Mouse (Mus musculus) kidney, embryonic 15.5 days (tissue): Measurements from ENCODE around the gene Ruvbl2. TPM values are rescaled to one million over a fixed set of nuclear protein-coding genes. Genes with fewer than 3 reads are reported as not detected.
"Not testable (repeated sequence)": the region's sequence is repeated elsewhere in the genome, so short reads cannot be mapped to it uniquely, and the experiment has no call there.

Experiments used
- ATAC-seq: fragments of 200-750 bp; cut with Nextera tagmentation; replicated peaks from 2 replicates; pipeline ENCODE4 v1.8.0; 2017; ENCODE audit warnings: moderate TSS enrichment; ENCODE audit not compliant: low FRiP score
- H3K27ac ChIP-seq: fragments of 300-500 bp; sonication (generic); 2 replicates; pipeline ENCODE4 v1.5.1; 2015; ENCODE audit warnings: mild to moderate bottlenecking, inconsistent platforms
- H3K27me3 ChIP-seq: fragments of 300-500 bp; sonication (generic); 2 replicates; pipeline ENCODE4 v1.6.1; 2015; ENCODE audit warnings: inconsistent platforms
- H3K36me3 ChIP-seq: fragments of 300-500 bp; sonication (generic); 2 replicates; pipeline ENCODE4 v1.6.1; 2015; ENCODE audit warnings: inconsistent platforms
- H3K4me1 ChIP-seq: fragments of 300-500 bp; sonication (generic); 2 replicates; pipeline ENCODE4 v1.6.1; 2015; ENCODE audit warnings: inconsistent platforms
- H3K4me2 ChIP-seq: fragments of 300-500 bp; sonication (generic); 2 replicates; pipeline ENCODE4 v1.6.1; 2015; ENCODE audit warnings: moderate library complexity, mild to moderate bottlenecking, inconsistent platforms
- H3K4me3 ChIP-seq: fragments of 300-500 bp; sonication (generic); replicated peaks from 2 replicates; pipeline ENCODE4 v1.5.1; 2015; ENCODE audit warnings: mild to moderate bottlenecking, inconsistent platforms
- H3K9ac ChIP-seq: fragments of 300-500 bp; sonication (generic); 2 replicates; pipeline ENCODE4 v1.6.1; 2015; ENCODE audit warnings: mild to moderate bottlenecking, inconsistent platforms
- H3K9me3 ChIP-seq: fragments of 300-500 bp; sonication (generic); replicated peaks from 2 replicates; pipeline ENCODE4 v1.6.1; 2016; ENCODE audit warnings: inconsistent platforms
- WGBS: fragments of 180-500 bp; shearing (Covaris S2); methylation state at CpG from one replicate; pipeline ENCODE4 v1.1.7; 2015; ENCODE audit warnings: mixed read lengths; 5-methylcytosine and 5-hydroxymethylcytosine counted together
- polyA plus RNA-seq: library from polyadenylated mRNA; unstranded; fragments of >200 nt; fragmentation: Nextera tagmentation; extraction: Ambion mirVana; gene quantifications from 2 replicates; pipeline ENCODE4 v1.2.1, GENCODE M21; 2015

Ruvbl2 gene
- polyA plus RNA-seq, 1 experiment from 2014 or later, result 165 TPM

DNA sequence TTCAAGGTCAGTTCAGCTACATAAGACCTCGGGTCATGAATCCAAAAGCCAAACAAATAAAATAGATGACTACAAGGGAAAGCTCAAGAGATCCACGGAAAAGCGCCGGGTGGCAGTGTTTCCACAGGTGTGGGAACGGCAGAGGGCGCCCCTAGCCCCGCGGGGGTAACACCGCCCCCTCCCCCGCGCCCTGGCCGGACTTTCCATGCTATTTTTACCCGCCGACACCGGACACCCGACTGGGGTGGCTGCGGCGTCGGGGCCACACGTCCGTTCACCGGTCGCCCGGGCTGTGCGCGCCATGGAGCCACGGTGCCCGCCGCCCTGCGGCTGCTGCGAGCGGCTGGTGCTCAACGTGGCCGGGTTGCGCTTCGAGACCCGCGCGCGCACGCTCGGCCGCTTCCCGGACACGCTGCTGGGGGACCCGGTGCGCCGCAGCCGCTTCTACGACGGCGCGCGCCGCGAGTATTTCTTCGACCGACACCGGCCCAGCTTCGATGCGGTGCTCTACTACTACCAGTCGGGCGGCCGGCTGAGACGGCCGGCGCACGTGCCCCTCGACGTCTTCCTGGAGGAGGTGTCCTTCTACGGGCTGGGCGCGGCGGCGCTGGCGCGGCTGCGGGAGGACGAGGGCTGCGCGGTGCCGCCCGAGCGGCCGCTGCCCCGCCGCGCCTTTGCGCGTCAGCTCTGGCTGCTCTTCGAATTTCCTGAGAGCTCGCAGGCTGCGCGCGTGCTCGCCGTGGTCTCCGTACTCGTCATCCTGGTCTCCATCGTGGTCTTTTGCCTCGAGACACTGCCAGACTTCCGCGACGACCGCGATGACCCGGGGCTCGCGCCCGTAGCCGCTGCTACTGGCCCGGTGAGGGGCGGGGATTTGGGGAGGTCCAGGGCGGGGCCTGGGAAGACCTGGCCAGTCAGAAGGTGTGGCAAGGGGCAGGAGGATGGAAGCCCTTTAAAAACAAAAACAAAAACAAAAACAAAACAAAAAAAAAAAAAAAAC lies 31.4 kb downstream of the Ruvbl2 start:
- Histone ChIP-seq H3K27ac (no peak overlapping the region), H3K4me1 (peaks cover 19% of the 10 kb centered on the region), H3K9me3 (no peaks in the 10 kb centered on the region), H3K4me3 (peak overlapping the region; percentile 45), H3K27me3 (peaks cover 67% of the 10 kb centered on the region), H3K4me2 (peak overlapping the region; percentile 82), H3K9ac (no peak overlapping the region; the same call in 1 of the 2 replicates), H3K36me3 (no peaks in the 10 kb centered on the region)
- no peak for ATAC-seq
- WGBS, result 1% methylated on average over 111 of the region's 114 CpGs

DNA sequence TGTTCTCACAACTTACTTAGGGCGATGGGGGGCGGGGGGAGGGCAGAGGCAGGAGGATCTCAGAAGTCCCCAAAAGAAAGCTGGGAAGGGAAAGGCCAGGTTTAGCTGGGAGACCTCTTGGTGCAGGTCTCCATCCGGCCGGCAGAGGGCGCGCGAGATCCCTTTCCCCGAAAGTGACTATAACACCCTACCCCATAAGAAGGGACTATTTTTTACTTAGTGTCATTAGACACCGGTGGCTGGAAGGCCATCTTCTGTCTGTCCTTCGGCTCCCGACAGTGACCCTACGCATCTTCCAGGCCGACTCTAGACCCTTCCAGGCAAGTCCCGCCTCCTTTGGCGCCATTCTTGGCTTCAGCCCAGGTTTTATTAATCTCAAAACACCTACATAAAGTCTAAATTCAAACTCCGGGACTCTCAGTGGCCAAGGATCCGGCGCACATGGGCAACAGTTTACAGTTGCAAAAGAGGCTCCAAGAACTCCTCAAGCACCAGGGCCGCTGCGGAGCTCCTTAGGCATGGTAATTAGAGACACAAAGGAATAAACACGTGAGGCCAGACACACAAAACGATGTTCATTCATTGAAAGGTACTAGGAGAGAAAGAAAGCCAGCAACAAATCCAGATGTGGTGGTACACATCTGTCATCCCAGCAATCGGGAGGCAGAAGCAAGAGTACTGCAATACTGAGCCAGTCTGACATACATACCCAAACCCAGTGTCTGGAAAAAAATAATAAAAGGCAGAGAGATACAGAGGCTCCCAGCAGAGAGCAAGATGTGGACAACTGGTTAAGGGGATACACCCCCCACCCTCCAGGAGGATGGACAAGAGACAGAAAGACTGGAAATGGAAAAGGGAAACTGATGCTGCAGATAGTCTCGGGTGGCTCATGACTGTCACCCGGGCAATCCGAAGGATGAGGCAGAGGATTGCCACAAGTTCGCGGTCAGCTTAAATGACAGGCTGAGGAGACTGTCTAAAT lies 32.5 kb downstream of the Ruvbl2 start, which contains the start of gene Kcna7:
Gene Kcna7 (plus strand): TSS at position 563 of the 985 bp plus-strand sequence.
- peaks cover 19% of the 10 kb centered on the region for H3K4me1 ChIP-seq
- peak within 1 kb of the TSS; percentile 45 for H3K4me3 ChIP-seq
- WGBS, result 11% methylated on average over 28 of the region's 28 CpGs
- H3K27ac ChIP-seq, result no peak within 1 kb of the TSS
- H3K9ac ChIP-seq, result no peak within 1 kb of the TSS
- peaks cover 56% of the 10 kb centered on the region for H3K27me3 ChIP-seq
- 0 out of 2 replicates have a peak, but pooled peaks have one; percentile 34 for ATAC-seq
- no peaks in the 10 kb centered on the region for H3K36me3 ChIP-seq
- no peaks in the 10 kb centered on the region for H3K9me3 ChIP-seq
- H3K4me2 ChIP-seq, result peak within 1 kb of the TSS; percentile 82

DNA sequence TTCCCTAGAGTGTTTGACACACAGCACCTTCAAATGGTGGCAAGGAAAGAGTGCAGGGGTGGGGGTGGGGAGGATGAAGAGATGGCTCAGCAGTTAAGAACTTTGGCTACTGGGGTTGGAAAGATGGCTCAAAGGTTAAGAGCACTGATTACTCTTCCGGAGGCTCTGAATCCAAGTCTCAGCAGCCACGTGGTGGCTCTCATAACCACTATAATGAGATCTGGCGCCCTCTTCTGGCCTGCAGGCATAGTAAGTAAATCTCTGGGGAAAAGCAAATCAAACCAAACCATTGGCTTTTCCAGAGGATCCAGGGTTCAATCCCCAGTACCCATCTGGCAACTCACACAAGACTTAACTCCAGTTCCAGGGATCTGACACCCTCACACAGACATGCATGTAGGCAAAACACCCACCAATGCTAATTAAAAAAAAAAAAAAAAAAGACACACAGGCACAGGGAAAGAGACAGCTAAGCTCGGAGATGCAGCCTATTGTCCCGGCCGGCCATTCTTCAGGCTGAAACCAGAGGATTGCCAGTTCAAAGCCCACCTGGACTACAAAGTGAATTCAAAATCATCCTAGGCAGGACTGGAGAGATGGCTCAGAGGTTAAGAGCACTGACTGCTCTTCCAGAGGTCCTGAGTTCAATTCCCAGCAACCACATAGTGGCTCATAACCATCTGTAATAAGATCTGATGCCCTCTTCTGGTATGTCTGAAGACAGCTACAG lies 34.2 kb downstream of the Ruvbl2 start:
- no peak overlapping the region for H3K9ac ChIP-seq
- no peak overlapping the region for H3K27ac ChIP-seq
- peaks cover 39% of the 10 kb centered on the region for H3K27me3 ChIP-seq
- no peak for ATAC-seq
- no peak overlapping the region for H3K4me2 ChIP-seq
- no peak overlapping the region for H3K4me3 ChIP-seq
- H3K36me3 ChIP-seq, result no peaks in the 10 kb centered on the region
- peaks cover 19% of the 10 kb centered on the region for H3K4me1 ChIP-seq
- 46% methylated on average over 6 of the region's 6 CpGs for WGBS
- H3K9me3 ChIP-seq, result no peaks in the 10 kb centered on the region

DNA sequence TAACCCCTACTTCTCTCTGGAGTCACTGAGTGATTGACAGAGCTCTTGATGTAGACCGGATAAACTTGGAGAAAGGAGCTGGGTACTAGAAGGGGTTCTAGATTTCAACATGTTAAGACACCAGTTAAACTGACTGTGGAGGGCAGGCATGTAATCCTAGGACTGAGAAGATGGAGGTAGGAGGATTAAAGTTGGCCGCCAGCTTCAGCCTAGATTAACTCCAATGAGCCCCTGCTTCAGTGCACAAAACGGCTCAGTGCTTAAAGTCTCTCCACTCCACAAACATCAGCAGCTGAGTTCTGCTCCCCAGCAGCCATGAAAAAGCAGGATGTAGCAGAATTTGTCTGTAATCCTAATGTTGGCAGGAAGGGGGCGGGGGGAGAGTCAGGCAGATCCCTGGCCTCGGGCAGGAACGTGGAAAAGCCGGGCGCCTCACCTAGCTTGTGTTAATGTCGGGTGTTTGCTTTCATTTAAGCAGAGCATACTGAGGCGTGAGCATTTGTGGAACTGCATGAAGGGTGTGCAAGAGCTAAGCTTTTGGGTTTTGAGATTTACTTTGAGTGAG lies 36.3 kb downstream of the Ruvbl2 start:
- no peak for ATAC-seq
- Histone ChIP-seq H3K4me1 (peaks cover 16% of the 10 kb centered on the region), H3K36me3 (no peaks in the 10 kb centered on the region), H3K4me3 (no peak overlapping the region), H3K27me3 (peaks cover 18% of the 10 kb centered on the region), H3K9ac (no peak overlapping the region), H3K27ac (no peak overlapping the region), H3K9me3 (no peaks in the 10 kb centered on the region), H3K4me2 (no peak overlapping the region)
- 72% methylated on average over 10 of the region's 10 CpGs for WGBS

DNA sequence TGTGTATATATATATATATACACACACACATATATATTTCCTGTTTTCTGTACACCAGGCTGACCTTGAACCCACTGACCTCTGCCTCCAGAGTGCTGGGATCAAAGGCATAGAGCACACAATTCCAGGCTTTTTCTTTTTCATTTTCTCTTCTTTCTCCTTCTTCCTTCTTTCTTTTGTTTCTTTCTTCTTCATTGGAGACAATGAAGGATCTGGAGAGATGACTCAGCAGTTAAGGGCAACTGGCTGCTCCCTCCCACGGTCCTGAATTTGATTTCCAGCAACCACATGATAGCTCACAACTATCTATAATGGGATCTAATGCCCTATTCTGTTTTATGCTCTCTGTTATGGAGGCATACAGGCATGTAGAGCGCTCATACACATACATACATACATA lies 41.1 kb downstream of the Ruvbl2 start:
- Histone ChIP-seq H3K4me1 (peaks cover 23% of the 10 kb centered on the region), H3K4me3 (no peak overlapping the region), H3K4me2 (no peak overlapping the region), H3K27me3 (no peaks in the 10 kb centered on the region), H3K9me3 (no peaks in the 10 kb centered on the region), H3K36me3 (peaks cover 27% of the 10 kb centered on the region), H3K9ac (no peak overlapping the region), H3K27ac (no peak overlapping the region)
- WGBS, result 77% methylated on average over 2 of the region's 2 CpGs
- no peak for ATAC-seq

DNA sequence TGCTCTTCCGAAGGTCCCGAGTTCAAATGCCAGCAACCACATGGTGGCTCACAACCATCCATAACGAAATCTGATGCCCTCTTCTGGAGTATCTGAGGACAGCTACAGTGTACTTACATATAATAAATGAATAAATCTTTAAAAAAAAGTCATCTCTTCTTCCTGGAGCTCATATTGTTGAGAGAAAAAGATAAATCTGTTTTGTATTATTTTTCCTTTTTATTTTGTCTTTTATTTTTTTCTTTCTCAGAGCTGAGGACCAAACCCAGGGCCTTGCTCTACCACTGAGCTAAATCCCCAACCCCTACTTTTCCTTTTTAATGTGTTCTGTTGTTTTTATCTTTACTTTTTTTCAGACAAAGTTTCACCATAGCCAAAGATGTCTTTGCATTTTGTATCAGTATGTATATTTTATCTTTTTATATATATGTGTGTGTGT lies 41.5 kb downstream of the Ruvbl2 start:
- Histone ChIP-seq H3K4me1 (peaks cover 23% of the 10 kb centered on the region), H3K4me3 (peak overlapping the region; percentile 84), H3K27ac (peak overlapping the region; percentile 99), H3K36me3 (peaks cover 31% of the 10 kb centered on the region), H3K4me2 (peak overlapping the region; percentile 73), H3K9ac (peak overlapping the region; percentile 50; the same call in 1 of the 2 replicates)
- WGBS, result 4% methylated on average over 3 of the region's 3 CpGs
- H3K27me3 ChIP-seq, H3K9me3 ChIP-seq: not testable (repeated sequence)
- 0 out of 2 replicates have a peak, but pooled peaks have one; percentile 20 for ATAC-seq

DNA sequence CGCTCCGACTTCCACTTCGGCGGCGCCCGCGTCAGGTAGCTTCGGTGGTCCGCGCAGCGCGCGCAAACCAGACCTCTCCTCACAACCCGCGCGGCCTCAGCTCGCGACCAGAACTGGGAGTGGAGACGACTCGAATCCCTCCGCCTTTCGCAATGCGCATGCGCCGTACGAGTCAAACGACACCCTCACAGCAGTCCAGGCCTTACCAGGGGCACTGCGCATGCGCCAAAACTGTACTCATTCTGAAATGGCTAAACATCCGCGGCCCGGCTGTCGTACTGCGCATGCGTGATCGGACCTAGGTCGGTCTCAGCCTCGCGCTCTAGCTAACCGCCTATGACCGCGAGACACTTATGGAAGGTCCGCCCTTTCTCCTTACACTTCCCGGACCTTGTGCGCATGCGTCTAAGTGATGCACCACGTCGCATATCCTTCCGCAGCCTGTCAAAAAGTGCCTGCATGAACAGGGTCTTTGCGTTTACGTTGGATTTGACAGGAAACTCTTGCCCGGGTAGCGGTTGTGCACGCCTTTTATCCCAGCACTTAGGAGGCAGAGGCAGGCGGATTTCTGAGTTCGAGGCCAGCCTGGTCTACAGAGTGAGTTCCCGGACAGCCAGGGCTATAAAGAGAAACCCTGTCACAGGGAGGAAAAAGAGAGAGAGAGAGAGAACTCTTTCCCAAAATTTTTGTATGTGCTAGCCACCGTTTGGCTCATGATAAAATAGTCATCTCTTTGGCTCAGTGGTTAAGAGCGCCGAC lies 42.1 kb downstream of the Ruvbl2 start, which contains the start of gene Snrnp70:
Gene Snrnp70 (minus strand): TSS at position 165 of the 759 bp plus-strand sequence.
- peak within 1 kb of the TSS; percentile 90 for H3K4me2 ChIP-seq
- peak within 1 kb of the TSS; percentile 84 for H3K4me3 ChIP-seq
- peaks cover 23% of the 10 kb centered on the region for H3K4me1 ChIP-seq
- peak within 1 kb of the TSS; percentile 99 for H3K27ac ChIP-seq
- WGBS, result under 1% methylated on average over 60 of the region's 60 CpGs
- peak; percentile 98 for ATAC-seq
- no peaks in the 10 kb centered on the region for H3K9me3 ChIP-seq
- H3K36me3 ChIP-seq, result peaks cover 37% of the 10 kb centered on the region
- H3K9ac ChIP-seq, result peak within 1 kb of the TSS; percentile 87
- H3K27me3 ChIP-seq, result no peaks in the 10 kb centered on the region

DNA sequence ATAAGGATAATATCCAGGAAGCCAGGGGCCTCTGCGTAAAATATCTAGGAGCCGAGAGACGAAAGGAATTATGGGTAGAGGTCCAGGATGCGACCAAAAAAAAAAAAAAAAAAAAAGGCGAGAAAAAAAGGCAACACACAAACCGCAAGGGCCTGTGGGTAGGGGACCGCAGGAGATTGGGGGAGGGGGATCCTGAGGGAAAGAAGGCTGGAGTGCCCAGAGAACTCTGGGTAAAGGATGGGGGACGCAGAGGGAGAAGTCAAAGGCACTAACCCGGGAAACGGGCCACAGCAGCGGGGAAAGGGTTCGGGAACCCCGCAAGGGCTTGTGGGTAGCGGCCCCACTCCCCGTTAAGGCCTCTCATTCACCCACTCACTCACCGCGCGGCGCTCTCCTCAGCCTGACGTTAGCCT lies 42.8 kb downstream of the Ruvbl2 start:
- peaks cover 23% of the 10 kb centered on the region for H3K4me1 ChIP-seq
- H3K4me2 ChIP-seq, result peak overlapping the region; percentile 90
- peaks cover 43% of the 10 kb centered on the region for H3K36me3 ChIP-seq
- peak overlapping the region; percentile 99 for H3K27ac ChIP-seq
- under 1% methylated on average over 19 of the region's 20 CpGs for WGBS
- H3K27me3 ChIP-seq, result no peaks in the 10 kb centered on the region
- ATAC-seq, result peak; percentile 84
- no peaks in the 10 kb centered on the region for H3K9me3 ChIP-seq
- peak overlapping the region; percentile 87 for H3K9ac ChIP-seq
- H3K4me3 ChIP-seq, result peak overlapping the region; percentile 84

DNA sequence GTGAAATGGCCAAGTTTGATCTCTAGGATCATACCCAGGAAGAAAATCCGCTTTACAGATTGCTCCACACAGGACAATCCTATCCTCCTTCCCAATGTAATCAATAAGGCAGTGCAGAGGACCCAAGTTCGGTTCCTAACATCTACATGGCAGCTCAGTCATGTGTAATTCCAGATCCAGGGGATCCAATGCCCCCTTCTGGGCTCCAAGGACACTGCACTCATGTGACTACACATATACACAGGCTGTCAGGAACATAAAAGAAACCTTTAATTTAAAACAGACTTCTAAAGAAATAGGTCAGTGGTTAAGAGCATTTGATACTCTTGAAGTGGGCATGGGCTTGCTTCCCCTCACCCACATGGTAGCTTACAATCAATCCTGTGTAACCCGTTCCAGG lies 51.8 kb downstream of the Ruvbl2 start:
- Histone ChIP-seq H3K36me3 (peaks cover 100% of the 10 kb centered on the region), H3K9me3 (no peaks in the 10 kb centered on the region), H3K4me1 (peaks cover 4% of the 10 kb centered on the region; the same call in 1 of the 2 replicates), H3K9ac (no peak overlapping the region), H3K27me3 (no peaks in the 10 kb centered on the region), H3K4me2 (no peak overlapping the region), H3K4me3 (no peak overlapping the region), H3K27ac (no peak overlapping the region)
- whole genome bisulfite sequencing, result 87% methylated on average over 3 of the region's 3 CpGs
- no peak for ATAC-seq

DNA sequence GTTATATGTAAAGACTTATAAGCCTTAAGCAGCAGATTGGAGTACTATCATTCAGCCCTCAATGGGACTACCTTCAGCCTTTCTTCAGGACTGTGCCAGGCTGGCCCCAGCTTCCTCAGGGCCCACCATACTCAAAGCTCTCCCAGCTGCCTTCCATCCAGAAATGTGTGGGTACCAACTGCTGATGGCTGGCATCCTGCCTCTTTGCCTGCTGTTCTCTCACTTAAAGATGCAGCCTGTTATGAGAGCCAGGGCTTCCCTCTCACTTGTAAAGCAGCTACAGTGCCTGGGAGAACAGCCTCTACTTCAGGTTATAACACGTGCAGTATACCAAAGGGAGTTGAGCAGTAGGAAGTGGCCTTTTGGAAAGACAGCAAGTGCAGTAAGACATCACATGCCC lies 61.8 kb downstream of the Ruvbl2 start:
- no peak overlapping the region for H3K4me3 ChIP-seq
- no peaks in the 10 kb centered on the region for H3K9me3 ChIP-seq
- no peak for ATAC-seq
- no peak overlapping the region for H3K27ac ChIP-seq
- WGBS, result 88% methylated on average over 1 of the region's 1 CpGs
- no peak overlapping the region for H3K4me2 ChIP-seq
- H3K27me3 ChIP-seq, result no peaks in the 10 kb centered on the region
- H3K9ac ChIP-seq, result no peak overlapping the region
- H3K4me1 ChIP-seq, result peaks cover 7% of the 10 kb centered on the region; the same call in 1 of the 2 replicates
- peaks cover 87% of the 10 kb centered on the region for H3K36me3 ChIP-seq
